Mouse (Mus musculus): Measurements from ENCODE around the gene Fat4. TPM values are rescaled to one million over a fixed set of nuclear protein-coding genes. Genes with fewer than 3 reads are reported as not detected.
A peak's percentile ranks its signal among the peaks of the same experiment; 100 is the strongest.

Fat4 gene
- polyA plus RNA-seq, 1 experiment from 2014 or later, result 4.7 TPM

DNA sequence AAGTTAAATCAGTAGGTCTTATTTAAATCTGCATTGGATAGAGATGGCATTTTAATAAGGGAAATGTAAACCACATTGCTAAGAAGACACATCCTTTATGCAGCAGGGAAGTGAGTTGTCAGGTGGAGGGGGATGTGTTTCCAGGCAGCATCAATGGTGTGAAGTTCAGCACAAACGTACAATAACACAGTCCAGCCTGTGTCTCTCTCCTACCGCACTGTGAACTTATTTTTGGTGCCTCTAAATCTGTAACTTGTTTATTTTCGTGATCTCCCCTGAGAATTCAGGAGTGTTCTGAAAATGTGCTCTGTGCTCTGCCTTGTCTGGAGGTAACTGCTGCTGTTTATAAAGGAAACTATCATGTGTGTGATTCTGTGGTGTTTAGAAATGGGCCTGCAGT is 102.4 kb downstream of the Fat4 start:
- no peak for ATAC-seq (ENCODE audit: low read depth)
- no peak overlapping the region for H3K4me3 ChIP-seq (ENCODE audit: low read length)
- H3K9me3 ChIP-seq (ENCODE audit: control insufficient read depth, low read length), result no peaks in the 10 kb centered on the region
- WGBS, result 76% methylated on average over 3 of the region's 3 CpGs
- peaks cover 1% of the 10 kb centered on the region for H3K36me3 ChIP-seq (ENCODE audit: control insufficient read depth, insufficient read depth, low read length)
- H3K4me1 ChIP-seq (replicated peaks; ENCODE audit: control insufficient read depth, insufficient read depth, low read length), result no peaks in the 10 kb centered on the region
- H3K9ac ChIP-seq (ENCODE audit: low read length), result no peak overlapping the region
- H3K4me2 ChIP-seq (ENCODE audit: low read depth, low read length), result no peak overlapping the region
- H3K27ac ChIP-seq (ENCODE audit: low read length), result no peak overlapping the region
- H3K27me3 ChIP-seq (ENCODE audit: control insufficient read depth, insufficient read depth, low read depth, low read length), result no peaks in the 10 kb centered on the region

DNA sequence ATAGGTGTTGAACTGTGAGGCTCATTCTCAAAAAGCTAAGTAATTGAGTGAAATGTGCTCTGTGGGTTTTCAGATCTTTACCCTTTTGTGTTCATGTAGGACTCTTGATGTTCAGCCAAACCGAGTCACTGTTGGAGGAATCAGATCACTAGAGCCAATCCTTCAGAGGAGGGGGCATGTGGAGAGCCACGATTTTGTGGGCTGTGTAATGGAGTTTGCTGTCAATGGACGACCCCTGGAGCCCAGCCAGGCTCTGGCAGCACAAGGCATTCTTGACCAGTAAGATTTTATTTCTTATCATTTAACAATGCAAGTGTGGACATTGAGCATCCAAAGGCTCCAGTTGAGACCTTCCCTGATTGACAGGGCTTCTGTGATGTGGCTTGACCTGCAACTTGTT is 113.3 kb downstream of the Fat4 start:
- Histone ChIP-seq H3K4me2 (ENCODE audit: low read depth, low read length) (no peak overlapping the region), H3K27ac (ENCODE audit: low read length) (no peak overlapping the region), H3K9me3 (ENCODE audit: control insufficient read depth, low read length) (no peaks in the 10 kb centered on the region), H3K4me1 (replicated peaks; ENCODE audit: control insufficient read depth, insufficient read depth, low read length) (no peaks in the 10 kb centered on the region), H3K27me3 (ENCODE audit: control insufficient read depth, insufficient read depth, low read depth, low read length) (no peaks in the 10 kb centered on the region), H3K4me3 (ENCODE audit: low read length) (no peak overlapping the region), H3K9ac (ENCODE audit: low read length) (no peak overlapping the region), H3K36me3 (ENCODE audit: control insufficient read depth, insufficient read depth, low read length) (peaks cover 20% of the 10 kb centered on the region; the same call in 1 of the 2 replicates)
- WGBS, result 54% methylated on average over 3 of the region's 3 CpGs
- ATAC-seq (ENCODE audit: low read depth), result no peak

DNA sequence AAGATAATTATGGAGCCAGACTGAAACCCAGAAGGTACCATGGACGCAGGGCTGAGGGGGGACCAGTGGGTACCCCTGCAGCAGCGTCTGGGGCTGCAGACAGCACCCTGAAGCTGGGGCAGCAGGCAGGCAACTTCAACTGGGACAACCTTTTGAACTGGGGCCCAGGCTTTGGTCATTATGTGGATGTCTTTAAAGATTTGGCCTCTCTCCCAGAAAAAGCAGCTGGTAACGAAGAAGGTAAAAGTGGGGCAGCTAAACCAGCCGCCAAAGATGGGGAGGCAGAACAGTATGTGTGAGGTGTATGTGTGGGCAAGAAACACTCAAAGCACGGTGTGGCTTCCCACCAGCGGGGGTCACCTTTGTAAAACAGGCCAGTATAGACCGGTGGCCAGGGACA is 123.8 kb downstream of the Fat4 start:
- WGBS, result 64% methylated on average over 7 of the region's 7 CpGs
- Histone ChIP-seq H3K4me3 (ENCODE audit: low read length) (no peak overlapping the region), H3K4me1 (replicated peaks; ENCODE audit: control insufficient read depth, insufficient read depth, low read length) (no peaks in the 10 kb centered on the region), H3K27me3 (ENCODE audit: control insufficient read depth, insufficient read depth, low read depth, low read length) (no peaks in the 10 kb centered on the region), H3K4me2 (ENCODE audit: low read depth, low read length) (no peak overlapping the region), H3K36me3 (ENCODE audit: control insufficient read depth, insufficient read depth, low read length) (peaks cover 23% of the 10 kb centered on the region), H3K27ac (ENCODE audit: low read length) (no peak overlapping the region), H3K9ac (ENCODE audit: low read length) (no peak overlapping the region), H3K9me3 (ENCODE audit: control insufficient read depth, low read length) (no peaks in the 10 kb centered on the region)
- no peak for ATAC-seq (ENCODE audit: low read depth)

DNA sequence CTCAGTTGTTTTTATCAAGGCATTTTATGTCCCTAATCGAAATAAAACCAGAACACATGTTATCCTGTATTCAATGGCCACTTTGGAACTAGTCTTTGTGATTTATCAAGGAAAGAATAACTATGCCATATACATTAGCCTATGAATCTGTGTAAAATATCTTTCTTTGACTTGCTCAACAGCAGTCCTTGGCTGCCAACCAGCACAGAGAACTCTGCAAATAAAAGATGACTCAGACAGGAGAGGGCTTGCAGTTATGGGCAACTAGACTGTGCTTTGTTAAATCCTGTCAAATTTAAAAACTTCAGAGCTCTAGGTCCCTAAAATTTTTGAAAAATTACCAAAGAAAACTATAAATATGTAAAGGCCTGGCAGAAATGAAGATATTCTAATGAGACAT is 130.9 kb downstream of the Fat4 start:
- no peaks in the 10 kb centered on the region for H3K9me3 ChIP-seq (ENCODE audit: control insufficient read depth, low read length)

DNA sequence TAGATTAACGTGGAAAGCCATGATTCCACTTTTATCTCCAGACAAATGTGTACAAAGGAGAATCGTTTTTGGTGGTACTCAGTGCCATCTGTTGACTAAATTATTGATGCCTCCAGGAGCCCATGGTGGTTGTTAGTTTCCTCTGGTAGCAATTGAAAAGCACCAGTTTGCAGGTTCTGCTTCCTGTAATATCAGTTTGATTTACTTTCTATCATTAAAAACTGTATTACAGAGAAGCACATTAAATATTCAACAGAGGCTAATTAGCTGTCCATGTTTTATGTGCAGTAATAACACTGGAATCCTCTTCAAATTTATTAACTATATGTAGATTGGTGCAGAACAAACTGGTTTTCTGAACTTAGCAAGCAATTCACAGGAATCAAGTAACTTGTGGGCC is 149.4 kb downstream of the Fat4 start:
- H3K9ac ChIP-seq (ENCODE audit: low read length), result no peak overlapping the region
- no peak for ATAC-seq (ENCODE audit: low read depth)
- no peaks in the 10 kb centered on the region for H3K9me3 ChIP-seq (ENCODE audit: control insufficient read depth, low read length)
- 46% methylated on average over 2 of the region's 2 CpGs for WGBS
- H3K36me3 ChIP-seq (ENCODE audit: control insufficient read depth, insufficient read depth, low read length), result no peaks in the 10 kb centered on the region
- no peaks in the 10 kb centered on the region for H3K27me3 ChIP-seq (ENCODE audit: control insufficient read depth, insufficient read depth, low read depth, low read length)
- H3K27ac ChIP-seq (ENCODE audit: low read length), result no peak overlapping the region
- no peaks in the 10 kb centered on the region for H3K4me1 ChIP-seq (replicated peaks; ENCODE audit: control insufficient read depth, insufficient read depth, low read length)
- H3K4me2 ChIP-seq (ENCODE audit: low read depth, low read length), result no peak overlapping the region
- H3K4me3 ChIP-seq (ENCODE audit: low read length), result no peak overlapping the region

More for the DNA sequence above, 130.9 kb downstream of the Fat4 start:
- ATAC-seq (ENCODE audit: low read depth), result no peak
- Histone ChIP-seq H3K9ac (ENCODE audit: low read length) (no peak overlapping the region), H3K27ac (ENCODE audit: low read length) (no peak overlapping the region), H3K27me3 (ENCODE audit: control insufficient read depth, insufficient read depth, low read depth, low read length) (no peaks in the 10 kb centered on the region), H3K4me2 (ENCODE audit: low read depth, low read length) (no peak overlapping the region), H3K4me1 (replicated peaks; ENCODE audit: control insufficient read depth, insufficient read depth, low read length) (no peaks in the 10 kb centered on the region), H3K4me3 (ENCODE audit: low read length) (no peak overlapping the region), H3K36me3 (ENCODE audit: control insufficient read depth, insufficient read depth, low read length) (no peaks in the 10 kb centered on the region)
- 38% methylated on average over 1 of the region's 1 CpGs for WGBS

DNA sequence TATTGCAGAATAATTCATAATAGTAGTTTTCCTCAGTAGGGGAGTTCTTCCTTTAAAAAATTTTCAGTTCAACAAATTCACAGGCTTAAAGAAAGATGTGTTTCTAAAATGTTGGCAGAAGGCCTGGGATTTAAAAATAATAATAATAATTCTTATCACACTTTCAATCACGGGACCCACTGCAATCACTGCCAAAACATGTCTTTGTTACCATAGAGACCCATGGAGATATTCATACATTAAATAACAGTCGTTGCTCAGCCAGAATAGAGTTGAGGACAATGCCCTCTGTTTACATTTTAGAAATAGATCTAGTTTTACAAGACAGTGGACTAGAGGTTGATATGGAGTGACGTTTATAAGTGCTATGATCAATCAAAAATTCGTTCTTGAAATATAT is 159.7 kb downstream of the Fat4 start:
- peak; percentile 60 for ATAC-seq (ENCODE audit: low read depth)
- Histone ChIP-seq H3K4me1 (replicated peaks; ENCODE audit: control insufficient read depth, insufficient read depth, low read length) (peaks cover 6% of the 10 kb centered on the region), H3K9me3 (ENCODE audit: control insufficient read depth, low read length) (no peaks in the 10 kb centered on the region), H3K9ac (ENCODE audit: low read length) (no peak overlapping the region), H3K4me3 (ENCODE audit: low read length) (no peak overlapping the region), H3K27me3 (ENCODE audit: control insufficient read depth, insufficient read depth, low read depth, low read length) (no peaks in the 10 kb centered on the region), H3K36me3 (ENCODE audit: control insufficient read depth, insufficient read depth, low read length) (no peaks in the 10 kb centered on the region), H3K4me2 (ENCODE audit: low read depth, low read length) (no peak overlapping the region), H3K27ac (ENCODE audit: low read length) (no peak overlapping the region)
- 26% methylated on average over 4 of the region's 4 CpGs for WGBS

- H3K4me1 ChIP-seq (replicated peaks; ENCODE audit: control insufficient read depth, insufficient read depth, low read length), result peaks cover 6% of the 10 kb centered on the region
- H3K9ac ChIP-seq (ENCODE audit: low read length), result no peak overlapping the region
- no peaks in the 10 kb centered on the region for H3K9me3 ChIP-seq (ENCODE audit: control insufficient read depth, low read length)
- H3K4me2 ChIP-seq (ENCODE audit: low read depth, low read length), result no peak overlapping the region
- no peak for ATAC-seq (ENCODE audit: low read depth)
- WGBS, result 69% methylated on average over 10 of the region's 10 CpGs
- no peak overlapping the region for H3K27ac ChIP-seq (ENCODE audit: low read length)
- H3K36me3 ChIP-seq (ENCODE audit: control insufficient read depth, insufficient read depth, low read length), result no peaks in the 10 kb centered on the region
- no peak overlapping the region for H3K4me3 ChIP-seq (ENCODE audit: low read length)
- H3K27me3 ChIP-seq (ENCODE audit: control insufficient read depth, insufficient read depth, low read depth, low read length), result no peaks in the 10 kb centered on the region
These were observed 161.0 kb downstream of the Fat4 start for GRCm38 (mm10) chr3:39047621-39048303.

GRCm38 (mm10) chr3:39048304-39048667 is 161.5 kb downstream of the Fat4 start:
- Histone ChIP-seq H3K4me2 (ENCODE audit: low read depth, low read length) (no peak overlapping the region), H3K9ac (ENCODE audit: low read length) (no peak overlapping the region), H3K27me3 (ENCODE audit: control insufficient read depth, insufficient read depth, low read depth, low read length) (no peaks in the 10 kb centered on the region), H3K9me3 (ENCODE audit: control insufficient read depth, low read length) (no peaks in the 10 kb centered on the region), H3K36me3 (ENCODE audit: control insufficient read depth, insufficient read depth, low read length) (no peaks in the 10 kb centered on the region), H3K4me3 (ENCODE audit: low read length) (no peak overlapping the region), H3K4me1 (replicated peaks; ENCODE audit: control insufficient read depth, insufficient read depth, low read length) (peaks cover 6% of the 10 kb centered on the region), H3K27ac (ENCODE audit: low read length) (no peak overlapping the region)
- WGBS, result 64% methylated on average over 5 of the region's 5 CpGs
- ATAC-seq (ENCODE audit: low read depth), result no peak

DNA sequence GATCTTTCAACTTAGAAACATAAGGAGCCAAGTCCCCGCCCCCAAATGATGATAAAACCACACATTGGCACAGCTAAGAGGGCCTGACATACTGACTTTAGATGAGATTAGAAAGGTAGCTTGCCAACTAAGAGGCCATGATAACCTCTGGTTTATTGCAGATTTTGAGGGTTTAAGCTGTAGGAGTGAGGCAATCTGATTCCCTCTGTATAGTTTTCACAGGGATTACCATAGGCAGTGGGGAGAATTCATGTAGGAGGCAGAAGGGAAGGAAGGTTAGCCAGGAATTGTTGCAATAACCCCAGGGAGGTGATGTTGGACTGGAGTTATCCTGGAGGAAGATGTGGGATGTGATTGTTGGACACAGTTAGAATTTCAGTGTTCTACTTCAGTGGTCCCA is 163.4 kb downstream of the Fat4 start:
- no peak overlapping the region for H3K27ac ChIP-seq (ENCODE audit: low read length)
- 85% methylated on average over 1 of the region's 1 CpGs for WGBS
- H3K4me1 ChIP-seq (replicated peaks; ENCODE audit: control insufficient read depth, insufficient read depth, low read length), result peaks cover 6% of the 10 kb centered on the region; the same call in 1 of the 2 replicates
- no peaks in the 10 kb centered on the region for H3K27me3 ChIP-seq (ENCODE audit: control insufficient read depth, insufficient read depth, low read depth, low read length)
- no peak overlapping the region for H3K9ac ChIP-seq (ENCODE audit: low read length)
- H3K4me2 ChIP-seq (ENCODE audit: low read depth, low read length), result no peak overlapping the region
- H3K4me3 ChIP-seq (ENCODE audit: low read length), result no peak overlapping the region
- H3K36me3 ChIP-seq (ENCODE audit: control insufficient read depth, insufficient read depth, low read length), result no peaks in the 10 kb centered on the region
- no peaks in the 10 kb centered on the region for H3K9me3 ChIP-seq (ENCODE audit: control insufficient read depth, low read length)
- no peak for ATAC-seq (ENCODE audit: low read depth)

- H3K27me3 ChIP-seq (ENCODE audit: control insufficient read depth, insufficient read depth, low read depth, low read length), result no peaks in the 10 kb centered on the region
- 41% methylated on average over 6 of the region's 6 CpGs for WGBS
- no peaks in the 10 kb centered on the region for H3K9me3 ChIP-seq (ENCODE audit: control insufficient read depth, low read length)
- H3K4me1 ChIP-seq (replicated peaks; ENCODE audit: control insufficient read depth, insufficient read depth, low read length), result no peaks in the 10 kb centered on the region; the same call in 1 of the 2 replicates
- no peaks in the 10 kb centered on the region for H3K36me3 ChIP-seq (ENCODE audit: control insufficient read depth, insufficient read depth, low read length)
- no peak overlapping the region for H3K4me2 ChIP-seq (ENCODE audit: low read depth, low read length)
- no peak overlapping the region for H3K4me3 ChIP-seq (ENCODE audit: low read length)
- no peak overlapping the region for H3K27ac ChIP-seq (ENCODE audit: low read length)
- ATAC-seq (ENCODE audit: low read depth), result no peak
- H3K9ac ChIP-seq (ENCODE audit: low read length), result no peak overlapping the region
These were observed 166.3 kb downstream of the Fat4 start for GRCm38 (mm10) chr3:39053072-39053471.

All from lung, embryonic 16.5 days (tissue).